Mouse (Mus musculus): ENCODE data around the gene Htr3b.

- TF ChIP-seq CTCF (IDR thresholded peaks at IDR 0.05; ENCODE audit: control insufficient read depth, insufficient read depth, insufficient replicate concordance, low read depth, low read length) = no peak
- no peak for TF ChIP-seq POLR2A (IDR thresholded peaks at IDR 0.05; ENCODE audit: control insufficient read depth, low read depth, low read length)
Observed at GRCm38 (mm10) chr9:48904421-48904820, 60.4 kb downstream of the Htr3b start.
